Mouse (Mus musculus) liver, embryonic 11.5 days (tissue): ENCODE measurements around the gene Adh1. TPM values are rescaled to one million over a fixed set of nuclear protein-coding genes. Genes with fewer than 3 reads are reported as not detected.

ENCODE experiments used
- ATAC-seq: fragments of 200-750 bp; cut with Nextera tagmentation; replicated peaks from 2 replicates; pipeline ENCODE4 v1.8.0; 2017; ENCODE audit warnings: moderate number of reproducible peaks, mild to moderate bottlenecking, moderate TSS enrichment, moderate library complexity; ENCODE audit not compliant: low FRiP score
- DNase-seq: peaks from one replicate; pipeline ENCODE4 v3.0.0-alpha.2; 2017; ENCODE audit warnings: low spot score
- H3K27ac ChIP-seq: fragments of 300-500 bp; sonication (generic); 2 replicates; pipeline ENCODE4 v1.5.1; 2014; ENCODE audit warnings: mild to moderate bottlenecking, low read depth, low read length, control low read depth
- H3K27me3 ChIP-seq: fragments of 300-500 bp; sonication (generic); replicated peaks from 2 replicates; pipeline ENCODE4 v1.6.1; 2014; ENCODE audit warnings: low read length, mixed read lengths; ENCODE audit not compliant: control insufficient read depth, insufficient read depth
- H3K36me3 ChIP-seq: fragments of 300-500 bp; sonication (generic); 2 replicates; pipeline ENCODE4 v1.6.1; 2014; ENCODE audit warnings: mild to moderate bottlenecking, low read length, moderate library complexity, mixed read lengths; ENCODE audit not compliant: control insufficient read depth, insufficient read depth
- H3K4me1 ChIP-seq: fragments of 300-500 bp; sonication (generic); replicated peaks from 2 replicates; pipeline ENCODE4 v1.6.1; 2014; ENCODE audit warnings: low read length, mixed read lengths; ENCODE audit not compliant: control insufficient read depth, insufficient read depth
- H3K4me2 ChIP-seq: fragments of 300-500 bp; sonication (generic); 2 replicates; pipeline ENCODE4 v1.6.1; 2014; ENCODE audit warnings: mild to moderate bottlenecking, control low read depth, moderate library complexity
- H3K4me3 ChIP-seq: fragments of 300-500 bp; sonication (generic); 2 replicates; pipeline ENCODE4 v1.5.1; 2014; ENCODE audit warnings: low read depth, low read length, control low read depth
- H3K9ac ChIP-seq: fragments of 300-500 bp; sonication (generic); 2 replicates; pipeline ENCODE4 v1.6.1; 2014; ENCODE audit warnings: low read depth, low read length, control low read depth
- H3K9me3 ChIP-seq: fragments of 300-500 bp; sonication (generic); 2 replicates; pipeline ENCODE4 v1.6.1; 2016; ENCODE audit warnings: low read length, inconsistent platforms, mixed read lengths; ENCODE audit not compliant: control insufficient read depth
- WGBS: fragments of 180-500 bp; shearing (Covaris S2); extraction: QIAGEN DNeasy Blood & Tissue Kit; methylation state at CpG from one replicate; pipeline ENCODE4 v1.1.7; 2014; 5-methylcytosine and 5-hydroxymethylcytosine counted together
- polyA plus RNA-seq: library from polyadenylated mRNA; unstranded; fragments of >200 nt; fragmentation: Nextera tagmentation; extraction: Ambion mirVana; gene quantifications from 2 replicates; pipeline ENCODE4 v1.2.1, GENCODE M21; 2014

Adh1 gene
- polyA plus RNA-seq, 1 experiment from 2014 or later = 1.4 TPM

- Histone ChIP-seq H3K9ac (no peak overlapping the region), H3K4me1 (no peaks in the 10 kb centered on the region), H3K4me2 (no peak overlapping the region), H3K36me3 (no peaks in the 10 kb centered on the region), H3K9me3 (no peaks in the 10 kb centered on the region), H3K27ac (no peak overlapping the region), H3K27me3 (no peaks in the 10 kb centered on the region), H3K4me3 (no peak overlapping the region)
- ATAC-seq (no peak), DNase-seq (no peak)
- 81% methylated on average over 8 of the region's 8 CpGs for WGBS
Observed at GRCm38 (mm10) chr3:138333910-138334309, 73.1 kb downstream of the Adh1 start.

GRCm38 (mm10) chr3:138334320-138334719, 73.5 kb downstream of the Adh1 start:
- no peak for DNase-seq
- H3K27ac ChIP-seq = no peak overlapping the region

GRCm38 (mm10) chr3:138335566-138335965, 74.8 kb downstream of the Adh1 start:
- Histone ChIP-seq H3K36me3 (no peaks in the 10 kb centered on the region), H3K4me3 (no peak overlapping the region), H3K9me3 (no peaks in the 10 kb centered on the region), H3K4me1 (no peaks in the 10 kb centered on the region), H3K9ac (no peak overlapping the region), H3K27ac (no peak overlapping the region), H3K27me3 (no peaks in the 10 kb centered on the region), H3K4me2 (no peak overlapping the region)
- DNase-seq (no peak), ATAC-seq (no peak)
- WGBS = 89% methylated on average over 1 of the region's 1 CpGs

More at GRCm38 (mm10) chr3:138334320-138334719, 73.5 kb downstream of the Adh1 start:
- Histone ChIP-seq H3K36me3 (no peaks in the 10 kb centered on the region), H3K4me3 (no peak overlapping the region), H3K4me1 (no peaks in the 10 kb centered on the region), H3K27me3 (no peaks in the 10 kb centered on the region), H3K9ac (no peak overlapping the region), H3K9me3 (no peaks in the 10 kb centered on the region), H3K4me2 (no peak overlapping the region)
- no peak for ATAC-seq
- 47% methylated on average over 4 of the region's 4 CpGs for WGBS

DNA sequence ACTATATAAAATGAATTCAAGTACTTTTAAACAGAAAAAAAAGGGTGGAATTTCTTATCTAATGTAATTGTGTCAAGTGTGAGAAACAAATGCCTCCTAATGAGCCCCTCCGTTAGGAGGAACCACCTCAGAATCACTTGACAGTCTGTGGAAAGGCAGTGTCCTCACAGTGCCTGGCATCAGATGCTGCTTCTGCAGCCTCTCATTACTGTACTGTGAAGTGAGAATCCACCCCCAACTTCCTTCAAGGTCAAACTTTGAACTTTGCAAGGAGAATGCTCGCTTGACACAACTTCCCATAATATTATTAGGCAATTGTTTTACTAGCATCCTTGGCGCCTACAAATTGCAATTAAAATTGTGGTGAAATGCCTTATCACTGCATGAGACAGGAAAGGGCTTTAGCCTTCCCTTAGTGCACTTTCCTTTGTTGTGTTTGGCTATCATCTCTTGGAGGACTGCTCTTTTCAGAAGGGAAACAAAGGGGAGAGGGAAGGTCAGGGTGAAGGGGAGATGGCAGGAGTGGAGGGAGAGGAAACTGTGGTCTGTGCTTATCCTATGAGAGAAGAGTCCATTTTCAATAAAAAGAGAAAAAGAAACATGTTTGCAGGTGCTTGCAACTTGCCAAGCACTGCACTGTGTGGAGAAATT, 75.4 kb downstream of the Adh1 start:
- DNase-seq (no peak), ATAC-seq (no peak)
- Histone ChIP-seq H3K9ac (no peak overlapping the region), H3K4me2 (no peak overlapping the region), H3K36me3 (no peaks in the 10 kb centered on the region), H3K9me3 (no peaks in the 10 kb centered on the region), H3K27ac (no peak overlapping the region), H3K4me1 (no peaks in the 10 kb centered on the region), H3K27me3 (no peaks in the 10 kb centered on the region), H3K4me3 (no peak overlapping the region)
- WGBS = 43% methylated on average over 3 of the region's 3 CpGs

Other genes with a start within 250 kb of the Adh1 start
- gene 1110002E22Rik, start 195.9 kb upstream of the Adh1 start, polyA plus RNA-seq = 0.05 and 0.09 TPM in 2 replicates
- gene Gm5105, start 193.6 kb upstream of the Adh1 start, polyA plus RNA-seq = not detected in 2 replicates
- 13.1 and 13.5 TPM in 2 replicates for gene Trmt10a, start 117.5 kb upstream of the Adh1 start, polyA plus RNA-seq
- gene Mttp, start 116.0 kb upstream of the Adh1 start, polyA plus RNA-seq = 45.0 and 53.2 TPM in 2 replicates
- not detected in 2 replicates for gene 4930579F01Rik, start 67.2 kb upstream of the Adh1 start, polyA plus RNA-seq
- 0.12 and 0.13 TPM in 2 replicates for gene Adh7, start 43.2 kb upstream of the Adh1 start, polyA plus RNA-seq
- gene Adh6a, start 52.3 kb downstream of the Adh1 start, polyA plus RNA-seq = not detected in 2 replicates
- gene Adh6b, start 80.8 kb downstream of the Adh1 start, polyA plus RNA-seq = 0.89 and 0.90 TPM in 2 replicates
- not detected in 2 replicates for gene Adh4, start 154.5 kb downstream of the Adh1 start, polyA plus RNA-seq
- gene Adh5, start 182.1 kb downstream of the Adh1 start, polyA plus RNA-seq = 176 and 184 TPM in 2 replicates
- 51.8 and 54.1 TPM in 2 replicates for gene Metap1, start 228.5 kb downstream of the Adh1 start, polyA plus RNA-seq